Mouse (Mus musculus): ENCODE data around the gene Gm29776. TPM values are rescaled to one million over a fixed set of nuclear protein-coding genes. Genes with fewer than 3 reads are reported as not detected.

The Gm29776 gene
- polyA plus RNA-seq, 1 experiment from 2014 or later, result 0.15 TPM

GRCm38 (mm10) chr14:54647900-54648299, 50.7 kb downstream of the Gm29776 start:
- Histone ChIP-seq H3K9ac (ENCODE audit: low read depth, low read length) (no peak overlapping the region), H3K4me1 (ENCODE audit: control insufficient read depth, insufficient read depth, low read length) (peaks cover 42% of the 10 kb centered on the region), H3K4me3 (ENCODE audit: low read depth, low read length) (no peak overlapping the region), H3K27ac (ENCODE audit: low read length) (no peak overlapping the region), H3K4me2 (ENCODE audit: low read length) (no peak overlapping the region), H3K9me3 (replicated peaks; ENCODE audit: control insufficient read depth, low read length, poor library complexity, severe bottlenecking) (no peaks in the 10 kb centered on the region), H3K36me3 (ENCODE audit: control insufficient read depth, insufficient read depth, low read length) (peaks cover 54% of the 10 kb centered on the region), H3K27me3 (ENCODE audit: control insufficient read depth, insufficient read depth, low read depth, low read length) (no peaks in the 10 kb centered on the region)
- WGBS, result 62% methylated on average over 4 of the region's 4 CpGs
- ATAC-seq, result no peak

DNA sequence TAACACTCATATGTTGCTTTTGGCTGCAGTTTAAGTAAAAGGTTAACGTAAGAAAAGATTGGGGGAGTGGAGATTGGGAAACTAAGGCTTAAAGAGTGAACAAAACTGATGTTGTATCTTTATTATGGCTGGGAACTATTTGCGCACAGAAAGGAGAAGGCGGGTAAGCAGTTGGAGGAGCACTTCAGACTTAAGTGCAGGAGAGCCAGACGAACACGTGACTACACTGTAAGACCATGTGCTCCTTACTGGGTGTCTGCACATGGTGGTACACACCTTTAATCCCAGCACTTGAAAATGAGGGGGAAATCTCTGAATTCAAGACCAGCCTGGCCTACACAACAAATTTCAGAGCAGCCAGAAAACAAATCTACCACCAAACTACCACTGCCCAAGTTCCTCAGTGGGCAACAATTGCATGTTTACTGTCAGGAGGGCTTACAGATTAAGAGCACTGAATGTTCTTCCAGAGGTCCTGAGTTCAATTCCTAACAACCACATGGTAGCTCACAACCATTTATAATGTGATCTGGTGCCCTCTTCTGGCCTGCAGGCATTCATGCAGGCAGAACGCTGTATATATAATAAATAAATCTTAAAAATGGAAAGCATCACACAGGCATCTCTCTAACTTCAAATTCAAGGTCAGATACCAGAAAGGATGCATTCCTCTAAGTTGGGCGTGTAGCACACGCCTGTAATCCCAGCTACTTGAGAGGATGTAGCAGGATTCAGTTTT, 51.6 kb downstream of the Gm29776 start:
- no peak for ATAC-seq
- Histone ChIP-seq H3K27ac (ENCODE audit: low read length) (no peak overlapping the region), H3K4me2 (ENCODE audit: low read length) (no peak overlapping the region), H3K9me3 (replicated peaks; ENCODE audit: control insufficient read depth, low read length, poor library complexity, severe bottlenecking) (no peaks in the 10 kb centered on the region), H3K9ac (ENCODE audit: low read depth, low read length) (no peak overlapping the region), H3K4me3 (ENCODE audit: low read depth, low read length) (no peak overlapping the region), H3K27me3 (ENCODE audit: control insufficient read depth, insufficient read depth, low read depth, low read length) (no peaks in the 10 kb centered on the region), H3K36me3 (ENCODE audit: control insufficient read depth, insufficient read depth, low read length) (peaks cover 62% of the 10 kb centered on the region), H3K4me1 (ENCODE audit: control insufficient read depth, insufficient read depth, low read length) (peaks cover 35% of the 10 kb centered on the region)
- WGBS, result 90% methylated on average over 8 of the region's 8 CpGs

- Histone ChIP-seq H3K9ac (ENCODE audit: low read depth, low read length) (no peak overlapping the region), H3K4me1 (ENCODE audit: control insufficient read depth, insufficient read depth, low read length) (peaks cover 29% of the 10 kb centered on the region), H3K4me2 (ENCODE audit: low read length) (no peak overlapping the region), H3K27me3 (ENCODE audit: control insufficient read depth, insufficient read depth, low read depth, low read length) (no peaks in the 10 kb centered on the region), H3K36me3 (ENCODE audit: control insufficient read depth, insufficient read depth, low read length) (peaks cover 62% of the 10 kb centered on the region), H3K4me3 (ENCODE audit: low read depth, low read length) (no peak overlapping the region), H3K27ac (ENCODE audit: low read length) (no peak overlapping the region), H3K9me3 (replicated peaks; ENCODE audit: control insufficient read depth, low read length, poor library complexity, severe bottlenecking) (no peaks in the 10 kb centered on the region)
- ATAC-seq, result no peak
- 94% methylated on average over 17 of the region's 17 CpGs for WGBS
These were observed 52.2 kb downstream of the Gm29776 start for GRCm38 (mm10) chr14:54646455-54646854.

DNA sequence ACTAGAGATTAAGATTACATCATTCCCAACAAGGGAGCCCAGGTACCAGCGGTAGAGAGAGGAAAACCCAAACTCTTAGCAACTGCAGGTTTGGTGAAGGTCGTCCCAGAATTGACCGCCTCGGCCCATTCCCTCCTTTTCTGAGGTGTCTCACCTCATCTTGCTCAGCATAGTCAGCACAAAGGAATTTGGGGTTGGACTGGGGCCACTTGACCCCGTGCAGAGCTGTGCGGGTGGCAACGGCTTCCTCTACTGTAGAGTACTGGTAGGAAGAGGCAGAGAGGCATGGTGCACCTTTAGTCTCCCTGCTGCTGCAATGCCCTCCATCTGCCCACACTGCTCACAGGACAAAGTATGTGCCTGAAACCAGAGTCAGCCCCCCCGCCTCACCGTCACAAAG, 54.3 kb downstream of the Gm29776 start:
- no peak for ATAC-seq

DNA sequence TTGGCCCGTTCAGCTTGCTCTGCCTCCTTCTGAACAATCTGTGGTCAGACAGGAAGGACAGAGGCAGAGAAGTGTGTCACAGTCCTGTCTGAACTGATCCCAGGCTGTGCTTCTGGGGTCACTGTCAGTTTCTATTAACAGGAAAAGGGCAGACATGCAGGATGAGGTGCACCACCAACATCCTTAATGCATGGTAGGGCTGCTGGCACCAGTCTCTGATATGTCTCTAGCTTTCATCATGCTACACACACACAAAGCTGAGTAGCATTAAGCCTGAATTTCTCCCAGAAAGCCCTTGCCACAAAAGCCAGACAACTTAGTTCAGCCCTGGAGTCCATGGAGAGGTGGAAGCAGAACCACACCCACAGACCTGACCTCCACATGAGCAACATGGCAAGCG, 55.6 kb downstream of the Gm29776 start:
- H3K4me2 ChIP-seq (ENCODE audit: low read length), result no peak overlapping the region
- no peak for ATAC-seq
- no peak overlapping the region for H3K9ac ChIP-seq (ENCODE audit: low read depth, low read length)
- no peaks in the 10 kb centered on the region for H3K27me3 ChIP-seq (ENCODE audit: control insufficient read depth, insufficient read depth, low read depth, low read length)
- 91% methylated on average over 2 of the region's 2 CpGs for WGBS
- peaks cover 20% of the 10 kb centered on the region for H3K4me1 ChIP-seq (ENCODE audit: control insufficient read depth, insufficient read depth, low read length)
- H3K9me3 ChIP-seq (replicated peaks; ENCODE audit: control insufficient read depth, low read length, poor library complexity, severe bottlenecking), result no peaks in the 10 kb centered on the region
- H3K27ac ChIP-seq (ENCODE audit: low read length), result no peak overlapping the region
- H3K4me3 ChIP-seq (ENCODE audit: low read depth, low read length), result no peak overlapping the region
- peaks cover 50% of the 10 kb centered on the region for H3K36me3 ChIP-seq (ENCODE audit: control insufficient read depth, insufficient read depth, low read length)

More for the DNA sequence above, 54.3 kb downstream of the Gm29776 start:
- Histone ChIP-seq H3K4me3 (ENCODE audit: low read depth, low read length) (no peak overlapping the region), H3K27me3 (ENCODE audit: control insufficient read depth, insufficient read depth, low read depth, low read length) (no peaks in the 10 kb centered on the region), H3K36me3 (ENCODE audit: control insufficient read depth, insufficient read depth, low read length) (peaks cover 50% of the 10 kb centered on the region), H3K27ac (ENCODE audit: low read length) (no peak overlapping the region), H3K9ac (ENCODE audit: low read depth, low read length) (no peak overlapping the region), H3K4me2 (ENCODE audit: low read length) (no peak overlapping the region), H3K9me3 (replicated peaks; ENCODE audit: control insufficient read depth, low read length, poor library complexity, severe bottlenecking) (no peaks in the 10 kb centered on the region), H3K4me1 (ENCODE audit: control insufficient read depth, insufficient read depth, low read length) (peaks cover 19% of the 10 kb centered on the region)
- 92% methylated on average over 9 of the region's 9 CpGs for WGBS

Small RNAs within 50 kb of the gene (microRNA-seq; reads per million reads assigned to microRNA genes)
- gene Mir6948, result 0.86 reads per million

Other genes starting within 250 kb of the Gm29776 start
- gene Lrp10, start 234.7 kb downstream of the Gm29776 start, polyA plus RNA-seq (2015; fragmentation: Nextera tagmentation; extraction: Ambion mirVana), result 26.9 and 28.2 TPM in 2 replicates
- gene Rem2, start 222.7 kb downstream of the Gm29776 start, polyA plus RNA-seq (2015; fragmentation: Nextera tagmentation; extraction: Ambion mirVana), result 46.0 and 48.9 TPM in 2 replicates
- gene Prmt5, start 181.3 kb downstream of the Gm29776 start, polyA plus RNA-seq (2015; fragmentation: Nextera tagmentation; extraction: Ambion mirVana), result 105 and 106 TPM in 2 replicates
- gene Haus4, start 144.2 kb downstream of the Gm29776 start, polyA plus RNA-seq (2015; fragmentation: Nextera tagmentation; extraction: Ambion mirVana), result 12.9 and 13.1 TPM in 2 replicates
- 4.6 and 5.5 TPM in 2 replicates for gene Ajuba, start 121.3 kb downstream of the Gm29776 start, polyA plus RNA-seq (2015; fragmentation: Nextera tagmentation; extraction: Ambion mirVana)
- 5.2 and 5.6 TPM in 2 replicates for gene 4931414P19Rik, start 92.8 kb downstream of the Gm29776 start, polyA plus RNA-seq (2015; fragmentation: Nextera tagmentation; extraction: Ambion mirVana)
- gene Psmb5, start 80.8 kb downstream of the Gm29776 start, polyA plus RNA-seq (2015; fragmentation: Nextera tagmentation; extraction: Ambion mirVana), result 412 and 432 TPM in 2 replicates
- 0.06 TPM in 1 of 2 replicates, not detected in the other for gene Psmb11, start 77.4 kb downstream of the Gm29776 start, polyA plus RNA-seq (2015; fragmentation: Nextera tagmentation; extraction: Ambion mirVana)
- gene Gm17606, start 57.9 kb downstream of the Gm29776 start, polyA plus RNA-seq (2015; fragmentation: Nextera tagmentation; extraction: Ambion mirVana), result not detected in 2 replicates
- gene Cdh24, start 57.5 kb downstream of the Gm29776 start, polyA plus RNA-seq (2015; fragmentation: Nextera tagmentation; extraction: Ambion mirVana), result 9.6 and 11.2 TPM in 2 replicates
- gene 1700123O20Rik, start 12.6 kb downstream of the Gm29776 start, polyA plus RNA-seq (2015; fragmentation: Nextera tagmentation; extraction: Ambion mirVana), result 58.9 and 63.9 TPM in 2 replicates
- gene Acin1, start 11.9 kb downstream of the Gm29776 start, polyA plus RNA-seq (2015; fragmentation: Nextera tagmentation; extraction: Ambion mirVana), result 108 and 123 TPM in 2 replicates
- gene Cebpe, start 13.3 kb upstream of the Gm29776 start, polyA plus RNA-seq (2015; fragmentation: Nextera tagmentation; extraction: Ambion mirVana), result not detected in 2 replicates
- 8.8 and 12.0 TPM in 2 replicates for gene Slc7a8, start 83.1 kb upstream of the Gm29776 start, polyA plus RNA-seq (2015; fragmentation: Nextera tagmentation; extraction: Ambion mirVana)
- not detected in 2 replicates for gene Rnf212b, start 115.3 kb upstream of the Gm29776 start, polyA plus RNA-seq (2015; fragmentation: Nextera tagmentation; extraction: Ambion mirVana)
- gene Homez, start 172.1 kb upstream of the Gm29776 start, polyA plus RNA-seq (2015; fragmentation: Nextera tagmentation; extraction: Ambion mirVana), result 13.2 and 14.5 TPM in 2 replicates
- 2.3 and 3.4 TPM in 2 replicates for gene Ppp1r3e, start 178.7 kb upstream of the Gm29776 start, polyA plus RNA-seq (2015; fragmentation: Nextera tagmentation; extraction: Ambion mirVana)
- 3.9 and 4.1 TPM in 2 replicates for gene Bcl2l2, start 184.5 kb upstream of the Gm29776 start, polyA plus RNA-seq (2015; fragmentation: Nextera tagmentation; extraction: Ambion mirVana)
- gene Gm20521, start 184.6 kb upstream of the Gm29776 start, polyA plus RNA-seq (2015; fragmentation: Nextera tagmentation; extraction: Ambion mirVana), result not detected in 2 replicates
- gene Pabpn1, start 193.7 kb upstream of the Gm29776 start, polyA plus RNA-seq (2015; fragmentation: Nextera tagmentation; extraction: Ambion mirVana), result 150 and 163 TPM in 2 replicates
- 219 and 245 TPM in 2 replicates for gene Slc22a17, start 214.3 kb upstream of the Gm29776 start, polyA plus RNA-seq (2015; fragmentation: Nextera tagmentation; extraction: Ambion mirVana)
- gene Efs, start 227.3 kb upstream of the Gm29776 start, polyA plus RNA-seq (2015; fragmentation: Nextera tagmentation; extraction: Ambion mirVana), result 11.7 and 12.9 TPM in 2 replicates
- 0.46 and 0.51 TPM in 2 replicates for gene Il25, start 233.9 kb upstream of the Gm29776 start, polyA plus RNA-seq (2015; fragmentation: Nextera tagmentation; extraction: Ambion mirVana)
- 9.5 and 14.8 TPM in 2 replicates for gene Cmtm5, start 237.4 kb upstream of the Gm29776 start, polyA plus RNA-seq (2015; fragmentation: Nextera tagmentation; extraction: Ambion mirVana)